Comparison of ENCODE assay signal across 8 mouse cellular contexts in genomic region chr4:145585078-145585477, GRCm38 (mm10). TPM values are rescaled to one million over a fixed set of nuclear protein-coding genes. Genes with fewer than 3 reads are reported as not detected.
A peak's percentile ranks its signal among the peaks of the same experiment; 100 is the strongest.
DNase-seq lines count a peak whose midpoint lies in the region; ATAC-seq and TF ChIP-seq lines count a peak whose summit lies in the region.
"Not testable (repeated sequence)": the region's sequence is repeated elsewhere in the genome, so short reads cannot be mapped to it uniquely, and the experiment has no call there.

TSS of gene Gm13212 (plus strand) at chr4:145585166.

- not testable (repeated sequence) for H3K27me3 ChIP-seq in ES-Bruce4 (ENCODE audit: control insufficient read depth, insufficient read depth, low read length, poor library complexity, severe bottlenecking); limb, embryonic 13.5 days

- 18% methylated on average over 11 of the region's 11 CpGs for WGBS in limb, embryonic 13.5 days

- H3K36me3 ChIP-seq in ES-Bruce4 (ENCODE audit: control insufficient read depth, insufficient read depth, low read length, poor library complexity, severe bottlenecking); limb, embryonic 13.5 days: not testable (repeated sequence)

- not testable (repeated sequence) for H3K4me1 ChIP-seq in ES-Bruce4 (ENCODE audit: control insufficient read depth, insufficient read depth, low read length); embryonic fibroblast, embryonic 13.5 days (ENCODE audit: control insufficient read depth, insufficient read depth, low read length); limb, embryonic 13.5 days

- H3K4me3 ChIP-seq in ES-Bruce4 (ENCODE audit: low read depth, low read length): peak within 1 kb of the TSS; percentile 89
- peak within 1 kb of the TSS; percentile 30 for H3K4me3 ChIP-seq in embryonic fibroblast, embryonic 13.5 days (ENCODE audit: insufficient read depth, low read length)
- H3K4me3 ChIP-seq in limb, embryonic 13.5 days: peak within 1 kb of the TSS; percentile 38

- ATAC-seq in hematopoietic stem cell, adult 5-6 weeks (replicated peaks in 1 of 2; ENCODE audit: insufficient read depth in 1 of 2, low FRiP score in 2 of 2, low TSS enrichment in 1 of 2, low read depth in 1 of 2, poor library complexity in 2 of 2, severe bottlenecking in 2 of 2): peak; percentile 89; a peak in 3 of 4 replicates
- not testable (repeated sequence) for ATAC-seq in limb, embryonic 13.5 days (ENCODE audit: low FRiP score, low read depth)

- not testable (repeated sequence) for TF ChIP-seq EP300 in ES-Bruce4 (IDR thresholded peaks at IDR 0.05; ENCODE audit: insufficient read depth, low read depth, low read length)

- DNase-seq in brain, adult 2 months (ENCODE audit: low read depth, low spot score): peak; percentile 5
- peak; percentile 25 to 38 for DNase-seq in lung, postnatal 4 days
- DNase-seq in ovary, postnatal 36 days (ENCODE audit: low spot score): peak; percentile 8
- peak; percentile 3 for DNase-seq in urinary bladder, postnatal 14 days (ENCODE audit: low spot score)

- not testable (repeated sequence) for H3K9me3 ChIP-seq in ES-Bruce4 (replicated peaks; ENCODE audit: control insufficient read depth, insufficient read depth, low read length, poor library complexity, severe bottlenecking); limb, embryonic 13.5 days

- not testable (repeated sequence) for TF ChIP-seq CTCF in ES-Bruce4 (IDR thresholded peaks at IDR 0.05; ENCODE audit: low read depth, low read length); embryonic fibroblast, embryonic 13.5 days (IDR thresholded peaks at IDR 0.05; ENCODE audit: borderline replicate concordance, insufficient read depth, low read length)

- H3K4me2 ChIP-seq in limb, embryonic 13.5 days (replicated peaks): peak within 1 kb of the TSS; percentile 52

- not testable (repeated sequence) for TF ChIP-seq POLR2A in ES-Bruce4 (IDR thresholded peaks at IDR 0.05; ENCODE audit: insufficient read depth, low read length); embryonic fibroblast, embryonic 13.5 days (IDR thresholded peaks at IDR 0.05; ENCODE audit: low read depth, low read length)

- peak within 1 kb of the TSS; percentile 80 for H3K27ac ChIP-seq in ES-Bruce4 (ENCODE audit: insufficient read depth, low read length)
- not testable (repeated sequence) for H3K27ac ChIP-seq in embryonic fibroblast, embryonic 13.5 days (ENCODE audit: insufficient read depth, low read length); limb, embryonic 13.5 days

- 0 out of 2 replicates have a peak within 1 kb of the TSS, but pooled peaks have one; percentile 1 for H3K9ac ChIP-seq in ES-Bruce4 (ENCODE audit: low read depth, poor library complexity, severe bottlenecking)
- not testable (repeated sequence) for H3K9ac ChIP-seq in limb, embryonic 13.5 days

RNA-seq across cellular contexts. Expression of gene Gm13212, which starts in this region (rescaled TPM):
- polyA plus RNA-seq in ES-Bruce4 (2011; ENCODE audit: insufficient read depth, insufficient read length, low read depth, missing spikeins): 19.5 and 20.1 TPM in 2 replicates
- polyA plus RNA-seq in embryonic fibroblast, embryonic 13.5 days (2011; ENCODE audit: insufficient read length, low read depth, missing spikeins): 6.5 and 9.3 TPM in 2 replicates
- total RNA-seq in hematopoietic stem cell, adult 5-6 weeks (2017): 20.5 and 32.0 TPM in 2 replicates
- polyA plus RNA-seq in limb, embryonic 13.5 days (2015; fragmentation: Nextera tagmentation; extraction: Ambion mirVana): 2.1 TPM in 2 replicates

Comparison
In these comparisons a context has a peak if more than half of its experiments do, and no peak if none do; other contexts are left out.
1. H3K4me3 ChIP-seq: peak in every context shown above with its lines; median percentile 89 in ES-Bruce4; 38 in limb, embryonic 13.5 days; 30 in embryonic fibroblast, embryonic 13.5 days.